In the genomic region with DNA sequence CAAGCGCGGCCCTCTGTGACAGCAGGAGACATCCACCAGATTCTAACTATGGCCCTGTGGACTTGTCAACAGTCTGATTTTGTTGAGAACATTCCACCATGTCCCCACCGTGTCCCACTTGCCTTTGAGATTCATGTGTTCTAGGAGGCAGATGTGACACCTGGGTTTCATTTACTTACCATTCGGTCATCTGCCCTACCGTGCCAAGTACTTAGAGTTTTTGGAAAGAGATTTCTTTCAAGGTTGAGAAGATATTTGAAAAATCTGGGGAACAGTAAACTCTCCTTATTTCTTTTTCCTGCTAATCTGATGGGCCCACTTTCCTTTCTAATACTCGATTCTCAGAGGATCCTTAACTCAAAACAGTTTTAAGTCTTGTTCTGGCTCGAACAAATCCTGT, we compare ENCODE assay signal across 31 mouse cellular contexts. TPM values are rescaled to one million over a fixed set of nuclear protein-coding genes. Genes with fewer than 3 reads are reported as not detected.
DNase-seq lines count a peak whose midpoint lies in the region; ATAC-seq lines count a peak whose summit lies in the region.
"Had no signal": no experiment of that assay in that cellular context is flagged by ENCODE, and none has a peak within 500 bp of the region (broad histone marks: within the 10 kb centered on the region; RNA-seq: fewer than 3 reads in every experiment).

No protein-coding gene starts in this region.

- WGBS in heart, embryonic 12.5 days, result 65% methylated on average over 7 of the region's 7 CpGs
- 42% methylated on average over 7 of the region's 7 CpGs for WGBS in embryonic facial prominence, embryonic 14.5 days
- 66% methylated on average over 7 of the region's 7 CpGs for WGBS in limb, embryonic 10.5 days
- WGBS in limb, embryonic 15.5 days, result 41% methylated on average over 7 of the region's 7 CpGs
- 91% methylated on average over 7 of the region's 7 CpGs for WGBS in midbrain, embryonic 11.5 days

- no peaks in the 10 kb centered on the region for H3K27me3 ChIP-seq in heart, embryonic 12.5 days (replicated peaks)
- H3K27me3 ChIP-seq in embryonic facial prominence, embryonic 14.5 days (replicated peaks; ENCODE audit: control insufficient read depth, insufficient read depth, low read length), result no peaks in the 10 kb centered on the region
- no peaks in the 10 kb centered on the region for H3K27me3 ChIP-seq in limb, embryonic 10.5 days (ENCODE audit: low read depth, poor library complexity, severe bottlenecking)
- H3K27me3 ChIP-seq in limb, embryonic 15.5 days, result no peaks in the 10 kb centered on the region
- no peaks in the 10 kb centered on the region for H3K27me3 ChIP-seq in midbrain, embryonic 11.5 days (ENCODE audit: control insufficient read depth, insufficient read depth, low read length)
- H3K27me3 ChIP-seq: forebrain, embryonic 12.5 days; forebrain, embryonic 15.5 days; hindbrain, embryonic 12.5 days; hindbrain, embryonic 15.5 days had no signal

- H3K4me1 ChIP-seq in heart, embryonic 12.5 days (replicated peaks), result no peaks in the 10 kb centered on the region; the same call in 1 of the 2 replicates
- peaks cover 13% of the 10 kb centered on the region for H3K4me1 ChIP-seq in embryonic facial prominence, embryonic 14.5 days (ENCODE audit: control insufficient read depth, insufficient read depth, low read length)
- H3K4me1 ChIP-seq in limb, embryonic 10.5 days, result peaks cover 21% of the 10 kb centered on the region
- peaks cover 14% of the 10 kb centered on the region for H3K4me1 ChIP-seq in limb, embryonic 15.5 days
- H3K4me1 ChIP-seq in midbrain, embryonic 11.5 days (ENCODE audit: control insufficient read depth, insufficient read depth, low read length), result no peaks in the 10 kb centered on the region
- H3K4me1 ChIP-seq: forebrain, embryonic 15.5 days; hindbrain, embryonic 12.5 days; hindbrain, embryonic 15.5 days had no signal

- no peak for ATAC-seq in heart, embryonic 12.5 days (ENCODE audit: insufficient number of reproducible peaks, low FRiP score)
- peak; percentile 18; the same call in 1 of the 2 replicates for ATAC-seq in embryonic facial prominence, embryonic 14.5 days (ENCODE audit: low read depth)
- no peak for ATAC-seq in limb, embryonic 15.5 days (ENCODE audit: insufficient number of reproducible peaks, low FRiP score, low TSS enrichment, low read depth)
- ATAC-seq in midbrain, embryonic 11.5 days (ENCODE audit: low FRiP score), result no peak
- ATAC-seq: forebrain, embryonic 15.5 days; intestine, postnatal 0 days had no signal

- no peak overlapping the region for H3K27ac ChIP-seq in heart, embryonic 12.5 days (ENCODE audit: poor library complexity, severe bottlenecking)
- 0 out of 2 replicates have a peak overlapping the region, but pooled peaks have one; percentile 3 for H3K27ac ChIP-seq in embryonic facial prominence, embryonic 14.5 days (replicated peaks; ENCODE audit: low read depth, low read length)
- H3K27ac ChIP-seq in limb, embryonic 10.5 days, result no peak overlapping the region
- H3K27ac ChIP-seq in limb, embryonic 15.5 days, result peak overlapping the region; percentile 60; the same call in 1 of the 2 replicates
- no peak overlapping the region for H3K27ac ChIP-seq in midbrain, embryonic 11.5 days (ENCODE audit: low read depth, low read length)
- H3K27ac ChIP-seq: forebrain, embryonic 12.5 days; forebrain, embryonic 15.5 days; gastrocnemius, adult 2 months; heart, adult 2 months; heart, embryonic 10.5 days; hindbrain, embryonic 12.5 days; hindbrain, embryonic 15.5 days had no signal

- peak; percentile 31 for DNase-seq in heart, adult 11 months
- DNase-seq in embryonic facial prominence, embryonic 14.5 days (ENCODE audit: low spot score), result peak; percentile 76
- peak; percentile 32 for DNase-seq in limb, embryonic 10.5 days (ENCODE audit: low spot score)
- no peak for DNase-seq in midbrain, embryonic 11.5 days (ENCODE audit: low spot score, missing footprints)
- DNase-seq in gastrocnemius, postnatal 4 days (ENCODE audit: low spot score in 2 of 2), result no peak
- DNase-seq in kidney, adult 8-10 months, result no peak
- DNase-seq: adrenal gland, postnatal 10 days; adrenal gland, postnatal 36 days; B cell, adult 2 months; cerebellum, adult 18-20 months; cerebellum, adult 9-10 months; cerebellum, postnatal 14 days; gastrocnemius, adult 2 months; gastrocnemius, postnatal 14 days; heart, adult 2 months had no signal

- H3K9ac ChIP-seq in heart, embryonic 12.5 days, result no peak overlapping the region
- no peak overlapping the region for H3K9ac ChIP-seq in embryonic facial prominence, embryonic 14.5 days (ENCODE audit: low read depth, low read length)
- no peak overlapping the region for H3K9ac ChIP-seq in limb, embryonic 15.5 days
- H3K9ac ChIP-seq in midbrain, embryonic 11.5 days (ENCODE audit: low read length), result no peak overlapping the region
- H3K9ac ChIP-seq: forebrain, embryonic 12.5 days; forebrain, embryonic 15.5 days; hindbrain, embryonic 12.5 days; hindbrain, embryonic 15.5 days had no signal

- H3K9me3 ChIP-seq in heart, embryonic 12.5 days (replicated peaks), result no peaks in the 10 kb centered on the region
- H3K9me3 ChIP-seq in embryonic facial prominence, embryonic 14.5 days (ENCODE audit: control insufficient read depth, low read length), result no peaks in the 10 kb centered on the region
- no peaks in the 10 kb centered on the region for H3K9me3 ChIP-seq in limb, embryonic 10.5 days (replicated peaks)
- no peaks in the 10 kb centered on the region for H3K9me3 ChIP-seq in limb, embryonic 15.5 days
- H3K9me3 ChIP-seq in midbrain, embryonic 11.5 days (ENCODE audit: control insufficient read depth, low read length), result no peaks in the 10 kb centered on the region
- H3K9me3 ChIP-seq: forebrain, embryonic 12.5 days; forebrain, embryonic 15.5 days; heart, embryonic 10.5 days; hindbrain, embryonic 12.5 days; hindbrain, embryonic 15.5 days had no signal

- no peak overlapping the region for H3K4me2 ChIP-seq in heart, embryonic 12.5 days
- H3K4me2 ChIP-seq in embryonic facial prominence, embryonic 14.5 days (ENCODE audit: low read depth, low read length), result no peak overlapping the region
- H3K4me2 ChIP-seq in limb, embryonic 15.5 days, result no peak overlapping the region
- H3K4me2 ChIP-seq in midbrain, embryonic 11.5 days, result no peak overlapping the region
- H3K4me2 ChIP-seq: forebrain, embryonic 12.5 days; forebrain, embryonic 15.5 days; hindbrain, embryonic 12.5 days; hindbrain, embryonic 15.5 days had no signal

- no peak overlapping the region for H3K4me3 ChIP-seq in heart, embryonic 12.5 days
- H3K4me3 ChIP-seq in embryonic facial prominence, embryonic 14.5 days (ENCODE audit: low read depth, low read length), result no peak overlapping the region
- H3K4me3 ChIP-seq in limb, embryonic 10.5 days, result no peak overlapping the region
- no peak overlapping the region for H3K4me3 ChIP-seq in limb, embryonic 15.5 days
- H3K4me3 ChIP-seq in midbrain, embryonic 11.5 days (ENCODE audit: low read depth, low read length), result no peak overlapping the region
- H3K4me3 ChIP-seq: erythroblast, embryonic 14.5 days; forebrain, embryonic 12.5 days; forebrain, embryonic 15.5 days; gastrocnemius, adult 2 months; heart, adult 2 months; heart, embryonic 10.5 days; hindbrain, embryonic 12.5 days; hindbrain, embryonic 15.5 days had no signal

- no peaks in the 10 kb centered on the region for H3K36me3 ChIP-seq in heart, embryonic 12.5 days
- H3K36me3 ChIP-seq in embryonic facial prominence, embryonic 14.5 days (ENCODE audit: control insufficient read depth, insufficient read depth, low read length), result no peaks in the 10 kb centered on the region
- no peaks in the 10 kb centered on the region for H3K36me3 ChIP-seq in limb, embryonic 10.5 days
- H3K36me3 ChIP-seq in limb, embryonic 15.5 days, result no peaks in the 10 kb centered on the region
- no peaks in the 10 kb centered on the region for H3K36me3 ChIP-seq in midbrain, embryonic 11.5 days (ENCODE audit: control insufficient read depth, insufficient read depth, low read length)
- H3K36me3 ChIP-seq: forebrain, embryonic 12.5 days; forebrain, embryonic 15.5 days; heart, embryonic 10.5 days; hindbrain, embryonic 12.5 days; hindbrain, embryonic 15.5 days had no signal

RNA-seq across cellular contexts. Expression of a gene that starts 22.5 kb away (rescaled TPM):
- polyA plus RNA-seq in heart, embryonic 12.5 days (2016; fragmentation: Nextera tagmentation; extraction: Ambion mirVana), result not detected in 2 replicates
- polyA plus RNA-seq in embryonic facial prominence, embryonic 14.5 days (2014; fragmentation: Nextera tagmentation; extraction: Ambion mirVana), result 0.08 and 0.13 TPM in 2 replicates
- 0.13 TPM in 1 of 2 replicates, not detected in the other for polyA plus RNA-seq in limb, embryonic 10.5 days (2016; fragmentation: Nextera tagmentation; extraction: Ambion mirVana)
- polyA plus RNA-seq in limb, embryonic 15.5 days (2015; fragmentation: Nextera tagmentation; extraction: Ambion mirVana), result 0.11 TPM in 1 of 2 replicates, not detected in the other
- not detected in 2 replicates for polyA plus RNA-seq in midbrain, embryonic 11.5 days (2014; fragmentation: Nextera tagmentation; extraction: Ambion mirVana)
- not detected for total RNA-seq in gastrocnemius, postnatal 4 days (2021)
- total RNA-seq: adrenal gland, adult 18-20 months; adrenal gland, postnatal 10 days; adrenal gland, postnatal 36 days; gastrocnemius, adult 2 months; gastrocnemius, postnatal 14 days; heart, adult 2 months; heart, postnatal 25 days; hematopoietic stem cell, adult 5-6 weeks; MEL had no signal
- polyA plus RNA-seq: erythroblast, embryonic 14.5 days; forebrain, embryonic 12.5 days; forebrain, embryonic 15.5 days; heart, embryonic 10.5 days; heart, embryonic 14.5 days; heart, postnatal 0 days; hindbrain, embryonic 12.5 days; hindbrain, embryonic 15.5 days; intestine, embryonic 14.5 days; intestine, postnatal 0 days had no signal

RNA-seq across cellular contexts. Expression of a gene that starts 50.2 kb away (rescaled TPM):
- polyA plus RNA-seq in heart, embryonic 12.5 days (2016; fragmentation: Nextera tagmentation; extraction: Ambion mirVana), result 21.0 and 23.2 TPM in 2 replicates
- polyA plus RNA-seq in embryonic facial prominence, embryonic 14.5 days (2014; fragmentation: Nextera tagmentation; extraction: Ambion mirVana), result 10.1 and 10.7 TPM in 2 replicates
- polyA plus RNA-seq in limb, embryonic 10.5 days (2016; fragmentation: Nextera tagmentation; extraction: Ambion mirVana), result 53.5 and 53.8 TPM in 2 replicates
- 27.2 and 27.6 TPM in 2 replicates for polyA plus RNA-seq in limb, embryonic 15.5 days (2015; fragmentation: Nextera tagmentation; extraction: Ambion mirVana)
- polyA plus RNA-seq in midbrain, embryonic 11.5 days (2014; fragmentation: Nextera tagmentation; extraction: Ambion mirVana), result 27.7 and 33.2 TPM in 2 replicates
- 10 to 100 TPM in 1 of 2 experiments, 1 to 10 TPM in 1; 8.9 to 10.2 TPM for total RNA-seq in gastrocnemius, postnatal 4 days (2021)

RNA-seq across cellular contexts. Expression of a gene that starts 50.2 kb away (rescaled TPM):
- 79.7 and 85.8 TPM in 2 replicates for polyA plus RNA-seq in heart, embryonic 12.5 days (2016; fragmentation: Nextera tagmentation; extraction: Ambion mirVana)
- 101 and 110 TPM in 2 replicates for polyA plus RNA-seq in embryonic facial prominence, embryonic 14.5 days (2014; fragmentation: Nextera tagmentation; extraction: Ambion mirVana)
- 144 and 151 TPM in 2 replicates for polyA plus RNA-seq in limb, embryonic 10.5 days (2016; fragmentation: Nextera tagmentation; extraction: Ambion mirVana)
- polyA plus RNA-seq in limb, embryonic 15.5 days (2015; fragmentation: Nextera tagmentation; extraction: Ambion mirVana), result 89.6 and 92.3 TPM in 2 replicates
- 134 and 162 TPM in 2 replicates for polyA plus RNA-seq in midbrain, embryonic 11.5 days (2014; fragmentation: Nextera tagmentation; extraction: Ambion mirVana)
- 10 to 100 TPM; 30.3 to 31.0 TPM for total RNA-seq in gastrocnemius, postnatal 4 days (2021)

Comparison
In these comparisons a context has a peak if more than half of its experiments do, and no peak if none do; other contexts are left out.
1. H3K27ac ChIP-seq: peak in embryonic facial prominence, embryonic 14.5 days (single experiment) and limb, embryonic 15.5 days (single experiment); none in heart, embryonic 12.5 days (single experiment), limb, embryonic 10.5 days (single experiment) and midbrain, embryonic 11.5 days (single experiment).
2. DNase-seq: peak in heart, adult 11 months (single experiment), embryonic facial prominence, embryonic 14.5 days (single experiment) and limb, embryonic 10.5 days (single experiment); none in midbrain, embryonic 11.5 days (single experiment), gastrocnemius, postnatal 4 days (0 of 2) and kidney, adult 8-10 months (0 of 2).